Mouse (Mus musculus) spleen, adult 2 months (tissue): Measurements from ENCODE around the gene Pitpnb.

Experiments
- CTCF ChIP-seq: fragments of 200-500 bp; IDR thresholded peaks from 2 replicates; pipeline ENCODE4 v1.5.1; 2011; ENCODE audit warnings: mild to moderate bottlenecking, inconsistent platforms; ENCODE audit not compliant: insufficient read depth, insufficient read length, insufficient replicate concordance; ENCODE audit errors: extremely low read depth
- POLR2A ChIP-seq: fragments of 200-500 bp; IDR thresholded peaks from 2 replicates; pipeline ENCODE4 v1.6.1; 2011; ENCODE audit warnings: low read depth, low read length, inconsistent platforms

- no peak for TF ChIP-seq POLR2A
- TF ChIP-seq CTCF = no peak
These were observed 29.8 kb upstream of the Pitpnb start for GRCm38 (mm10) chr5:111300776-111301175.
